Mouse (Mus musculus): ENCODE results near the gene Iqgap2.

GRCm38 (mm10) chr13:95741813-95742689, 149.7 kb downstream of the Iqgap2 start:
- TF ChIP-seq EP300 (IDR thresholded peaks at IDR 0.05; ENCODE audit: low read depth) = no peak
- TF ChIP-seq CTCF (IDR thresholded peaks at IDR 0.05; ENCODE audit: low read depth) = no peak

All from heart, postnatal 0 days (tissue).